Mouse (Mus musculus) ES-E14 (cell line): ENCODE measurements around the gene Plekha4. TPM values are rescaled to one million over a fixed set of nuclear protein-coding genes. Genes with fewer than 3 reads are reported as not detected.
A peak's percentile ranks its signal among the peaks of the same experiment; 100 is the strongest.
"Not testable (repeated sequence)": the region's sequence is repeated elsewhere in the genome, so short reads cannot be mapped to it uniquely, and the experiment has no call there.

Source experiments
- DNase-seq: peaks from one replicate; pipeline ENCODE4 v3.0.0-alpha.2; 2013; ENCODE audit warnings: low read depth, low spot score
- H3K27ac ChIP-seq: 2 replicates; pipeline ENCODE4 v1.5.1; 2012; ENCODE audit warnings: low read depth, mild to moderate bottlenecking, low read length, moderate library complexity, mixed read lengths; ENCODE audit not compliant: poor library complexity, insufficient read depth, severe bottlenecking
- H3K36me3 ChIP-seq: 2 replicates; pipeline ENCODE4 v1.6.1; 2012; ENCODE audit warnings: mild to moderate bottlenecking, low read length, moderate library complexity, mixed read lengths; ENCODE audit not compliant: control insufficient read depth, poor library complexity, insufficient read depth, severe bottlenecking
- H3K4me1 ChIP-seq, 2 experiments: fragments of 150-350 bp in 1 of 2; sonication (generic) in 1 of 2; 2 replicates each; pipeline ENCODE4 v1.6.1; 2012; ENCODE audit warnings: low read length in 2 of 2, mild to moderate bottlenecking in 1 of 2, mixed read lengths in 1 of 2; ENCODE audit not compliant: control insufficient read depth in 2 of 2, insufficient read depth in 2 of 2, poor library complexity in 1 of 2
- H3K4me3 ChIP-seq, 2 experiments: fragments of 150-350 bp in 1 of 2; sonication (generic) in 1 of 2; 2 replicates each; pipeline ENCODE4 v1.5.1; 2012; ENCODE audit warnings: low read length in 2 of 2, low read depth in 1 of 2, mild to moderate bottlenecking in 1 of 2, mixed read lengths in 1 of 2; ENCODE audit not compliant: insufficient read depth in 1 of 2, poor library complexity in 1 of 2, severe bottlenecking in 1 of 2
- H3K9ac ChIP-seq: 2 replicates; pipeline ENCODE4 v1.6.1; 2012; ENCODE audit warnings: low read depth, mild to moderate bottlenecking, low read length, mixed read lengths; ENCODE audit not compliant: poor library complexity, insufficient read depth, severe bottlenecking
- H3K9me3 ChIP-seq: fragments of 150-350 bp; sonication (generic); 2 replicates; pipeline ENCODE4 v1.6.1; 2012; ENCODE audit warnings: low read depth, mild to moderate bottlenecking, low read length; ENCODE audit not compliant: control insufficient read depth, insufficient read depth
- CHD2 ChIP-seq: IDR thresholded peaks from 2 replicates; pipeline ENCODE4 v1.6.1; 2014; ENCODE audit warnings: mild to moderate bottlenecking, low read depth, low read length, inconsistent platforms
- HCFC1 ChIP-seq: IDR thresholded peaks from 2 replicates; pipeline ENCODE4 v1.6.1; 2012; ENCODE audit warnings: low read length, inconsistent platforms, borderline replicate concordance; ENCODE audit not compliant: insufficient read depth
- MAFK ChIP-seq: IDR thresholded peaks from 2 replicates; pipeline ENCODE4 v1.6.1; 2014; ENCODE audit warnings: mild to moderate bottlenecking, low read depth, low read length, inconsistent platforms; ENCODE audit not compliant: insufficient read depth
- ZC3H11A ChIP-seq: IDR thresholded peaks from 2 replicates; pipeline ENCODE4 v1.6.1; 2012; ENCODE audit warnings: low read depth, mild to moderate bottlenecking, inconsistent platforms, low read length, borderline replicate concordance
- ZNF384 ChIP-seq: IDR thresholded peaks from 2 replicates; pipeline ENCODE4 v1.6.1; 2012; ENCODE audit warnings: low read depth, low read length, inconsistent platforms
- in situ Hi-C, 2 experiments: fragments of 600-800 bp; cut with MboI; formaldehyde crosslinking; loops; one replicate each; pipeline ENCODE4 v1.15.1; 2025; ENCODE audit warnings: low sequenced_read_pairs in 2 of 2, inconsistent platforms in 1 of 2; ENCODE audit not compliant: unreplicated experiment in 2 of 2
- total RNA-seq: library from RNA; depleted of rRNA; stranded (reverse); fragments of 300-350 nt; gene quantifications from 2 replicates; pipeline ENCODE4 v1.2.3, GENCODE M21; 2012; rRNA removed

The Plekha4 gene
- total RNA-seq: 17.8 and 20.2 TPM in 2 replicates

DNA sequence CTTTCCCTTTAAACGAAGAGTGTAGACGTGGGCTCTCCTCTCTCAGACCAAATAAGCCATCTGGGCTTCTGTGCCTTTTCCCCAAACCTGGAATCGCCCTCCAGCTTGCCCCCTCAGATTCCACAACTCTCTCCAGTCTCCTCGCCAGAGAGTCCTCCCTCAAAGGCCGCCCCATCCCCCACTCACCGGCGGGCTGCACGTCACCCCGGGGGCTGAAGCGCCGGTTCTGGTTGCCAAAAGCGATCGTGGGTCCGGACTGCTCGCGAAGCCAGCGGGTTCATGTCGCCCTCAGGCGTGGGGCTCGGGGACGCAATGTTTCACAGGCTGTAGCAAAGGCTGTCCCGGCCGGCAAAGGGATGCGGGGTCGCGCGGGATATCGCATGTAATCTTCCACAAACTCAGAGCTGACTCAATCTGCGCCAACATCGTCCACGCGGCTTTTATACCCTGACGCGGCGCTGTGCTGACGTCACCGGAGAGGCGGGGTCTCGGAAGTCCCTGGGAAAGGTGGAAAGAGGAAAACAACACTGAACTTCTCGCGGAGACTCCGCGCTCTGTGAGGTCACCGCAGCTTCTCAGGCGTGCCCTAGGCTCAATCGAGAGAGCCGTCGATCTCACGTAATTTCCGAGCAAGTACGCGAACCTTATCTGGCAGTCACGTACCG, at the start of gene Plekha4, which contains the start of gene Ppp1r15a:
Plekha4 (plus strand) TSS at position 522 of the 665 bp plus-strand sequence.
Ppp1r15a (minus strand) TSS at position 460 of the 665 bp plus-strand sequence.
- Histone ChIP-seq H3K4me3 (peak within 1 kb of the TSS; percentile 92 to 95), H3K27ac (peak within 1 kb of the TSS; percentile 85), H3K9me3 (no peaks in the 10 kb centered on the region), H3K36me3 (peaks cover 18% of the 10 kb centered on the region), H3K9ac (peak within 1 kb of the TSS; percentile 97), H3K4me1 (peaks cover 2 to 25% of the 10 kb centered on the region in 2 experiments; a peak in 2 of 4 replicates)
- in situ Hi-C loops: no loop called here
- TF ChIP-seq MAFK: no peak
- TF ChIP-seq CHD2: peak; percentile 91
- no peak for TF ChIP-seq ZC3H11A
- no peak for TF ChIP-seq ZNF384
- DNase-seq: peak; percentile 88

DNA sequence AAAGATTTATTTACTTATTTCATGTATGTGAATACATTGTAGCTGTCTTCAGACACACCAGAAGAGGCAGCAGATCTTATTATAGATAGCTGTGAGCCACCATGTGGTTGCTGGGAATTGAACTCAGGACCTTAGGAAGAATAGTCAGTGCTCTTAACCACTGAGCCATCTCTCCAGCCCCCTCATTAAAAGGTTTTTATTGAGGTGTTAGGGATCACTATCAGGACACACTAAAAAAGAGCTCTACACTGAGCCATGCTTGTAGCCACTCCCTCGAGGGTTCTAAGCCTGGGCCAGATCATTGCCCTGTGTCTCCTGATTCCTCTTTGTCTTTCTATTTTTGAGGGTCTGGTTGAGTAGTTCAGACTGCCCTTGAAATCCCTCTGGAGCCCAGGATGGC, 49.7 kb upstream of the Plekha4 start:
- TF ChIP-seq ZC3H11A (no peak), MAFK (no peak), ZNF384 (no peak), CHD2 (no peak), HCFC1 (no peak)
- in situ Hi-C loops: loop anchor here in 1 of 2 experiments (10.0 kb wide), 1 partner anchor 118 kb away; no protein-coding TSS in a partner anchor
- no peak overlapping the region for H3K27ac ChIP-seq

DNA sequence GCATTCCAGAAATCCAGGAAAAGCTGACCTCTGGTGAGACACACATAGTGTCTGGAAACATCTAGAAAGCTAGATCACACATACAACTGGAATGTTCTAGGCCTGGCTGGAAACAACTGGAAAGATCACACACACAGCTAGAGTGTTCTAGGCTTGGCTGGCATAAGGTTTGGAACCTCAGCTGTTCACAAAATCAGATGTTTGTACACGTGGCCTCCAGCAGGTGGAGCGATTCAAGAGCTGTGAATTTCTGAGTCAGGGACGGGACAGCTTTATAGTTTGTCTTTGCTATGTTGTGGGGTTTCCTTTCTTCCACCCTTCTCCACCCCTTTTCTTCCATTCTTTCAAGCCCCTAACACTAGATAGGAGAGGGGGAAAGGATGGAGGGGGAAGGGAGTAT, 49.1 kb upstream of the Plekha4 start:
- no peak for TF ChIP-seq CHD2
- TF ChIP-seq HCFC1: no peak
- no peak for TF ChIP-seq MAFK
- TF ChIP-seq ZNF384: no peak
- no peak for TF ChIP-seq ZC3H11A
- in situ Hi-C loops: loop anchor here in 1 of 2 experiments (10.0 kb wide), 1 partner anchor 118 kb away; no protein-coding TSS in a partner anchor
- no peak for DNase-seq
- H3K4me1 ChIP-seq: peaks cover 2 to 8% of the 10 kb centered on the region in 2 experiments; a peak in 2 of 4 replicates
- peaks cover 11% of the 10 kb centered on the region; the same call in 1 of the 2 replicates for H3K36me3 ChIP-seq
- no peaks in the 10 kb centered on the region for H3K9me3 ChIP-seq
- H3K27ac ChIP-seq: no peak overlapping the region
- no peak overlapping the region for H3K4me3 ChIP-seq
- H3K9ac ChIP-seq: no peak overlapping the region

More for the DNA sequence above, 49.7 kb upstream of the Plekha4 start:
- no peak for DNase-seq
- Histone ChIP-seq H3K4me1 (peaks cover 2 to 4% of the 10 kb centered on the region in 2 experiments; a peak in 2 of 4 replicates), H3K36me3 (peaks cover 11% of the 10 kb centered on the region; the same call in 1 of the 2 replicates), H3K9ac (no peak overlapping the region), H3K4me3 (no peak overlapping the region), H3K9me3 (no peaks in the 10 kb centered on the region)

DNA sequence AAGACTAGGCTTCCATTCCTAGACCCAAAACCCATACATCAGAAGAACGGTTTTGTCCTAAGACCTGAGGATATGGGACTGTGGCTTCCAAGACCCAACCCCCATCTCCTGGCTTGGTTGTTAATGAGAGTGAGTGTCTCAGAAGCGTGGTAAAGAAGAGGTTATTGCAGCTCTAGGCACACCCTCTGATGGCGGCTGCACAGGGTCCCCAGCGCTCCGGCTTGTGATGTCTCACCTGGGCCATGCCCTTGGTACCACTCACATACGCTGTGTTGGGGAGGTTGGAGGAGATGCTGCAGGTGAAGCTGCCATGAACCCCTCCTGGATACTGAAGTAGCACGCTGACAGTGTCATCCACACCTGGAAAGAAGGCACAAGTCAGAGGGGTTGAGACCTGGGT, 47.4 kb upstream of the Plekha4 start:
- peak overlapping the region; percentile 5; the same call in 1 of the 2 replicates for H3K9ac ChIP-seq
- no peak overlapping the region for H3K27ac ChIP-seq
- TF ChIP-seq CHD2: no peak
- peaks cover 2 to 8% of the 10 kb centered on the region in 2 experiments; a peak in 2 of 4 replicates for H3K4me1 ChIP-seq
- no peak for DNase-seq
- no peak overlapping the region for H3K4me3 ChIP-seq
- in situ Hi-C loops: loop anchor here in 1 of 2 experiments (10.0 kb wide), 1 partner anchor 116 kb away; no protein-coding TSS in a partner anchor
- peaks cover 11% of the 10 kb centered on the region; the same call in 1 of the 2 replicates for H3K36me3 ChIP-seq
- H3K9me3 ChIP-seq: no peaks in the 10 kb centered on the region

DNA sequence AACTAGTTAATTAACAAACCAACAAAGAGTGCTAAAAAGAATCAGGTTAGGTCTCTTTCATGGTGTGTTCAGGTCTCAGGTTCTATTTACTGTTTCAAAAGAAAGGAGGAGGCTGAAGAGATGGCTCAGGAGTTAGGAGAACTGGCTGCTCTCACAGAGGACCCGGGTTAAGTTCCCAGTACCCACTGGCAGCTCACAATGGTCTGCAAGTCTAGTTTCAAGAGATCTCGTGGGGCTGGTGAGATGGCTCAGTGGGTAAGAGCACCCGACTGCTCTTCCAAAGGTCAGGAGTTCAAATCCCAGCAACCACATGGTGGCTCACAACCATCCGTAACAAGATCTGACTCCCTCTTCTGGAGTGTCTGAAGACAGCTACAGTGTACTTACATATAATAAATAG, 45.8 kb upstream of the Plekha4 start:
- DNase-seq, H3K9me3 ChIP-seq, in situ Hi-C loops, H3K27ac ChIP-seq, H3K9ac ChIP-seq, H3K4me3 ChIP-seq, H3K4me1 ChIP-seq: not testable (repeated sequence)
- H3K36me3 ChIP-seq: peaks cover 12% of the 10 kb centered on the region; the same call in 1 of the 2 replicates
